Mouse (Mus musculus) liver, postnatal 0 days (tissue): ENCODE results near the gene Rab13. TPM values are rescaled to one million over a fixed set of nuclear protein-coding genes. Genes with fewer than 3 reads are reported as not detected.

ENCODE experiments used
- ATAC-seq: fragments of 200-750 bp; cut with Nextera tagmentation; 2 replicates; pipeline ENCODE4 v1.8.0; 2017; ENCODE audit warnings: mild to moderate bottlenecking, moderate library complexity
- DNase-seq: peaks from one replicate; pipeline ENCODE4 v3.0.0-alpha.2; 2016
- H3K27ac ChIP-seq: fragments of 300-500 bp; sonication (generic); 2 replicates; pipeline ENCODE4 v1.5.1; 2014; ENCODE audit warnings: antibody characterized with exemption, moderate library complexity, mild to moderate bottlenecking, low read depth
- H3K27me3 ChIP-seq: fragments of 300-500 bp; sonication (generic); 2 replicates; pipeline ENCODE4 v1.6.1; 2014; ENCODE audit warnings: low read length, control low read depth, mixed read lengths; ENCODE audit not compliant: insufficient read depth
- H3K36me3 ChIP-seq: fragments of 300-500 bp; sonication (generic); replicated peaks from 2 replicates; pipeline ENCODE4 v1.6.1; 2014; ENCODE audit warnings: mild to moderate bottlenecking, control low read depth, low read length, moderate library complexity, mixed read lengths; ENCODE audit not compliant: insufficient read depth
- H3K4me1 ChIP-seq: fragments of 300-500 bp; sonication (generic); 2 replicates; pipeline ENCODE4 v1.6.1; 2014; ENCODE audit warnings: antibody characterized with exemption, mild to moderate bottlenecking, control low read depth; ENCODE audit not compliant: insufficient read depth
- H3K4me2 ChIP-seq: fragments of 300-500 bp; sonication (generic); 2 replicates; pipeline ENCODE4 v1.6.1; 2014; ENCODE audit warnings: low read depth, mild to moderate bottlenecking, low read length, moderate library complexity, mixed read lengths
- H3K4me3 ChIP-seq: fragments of 300-500 bp; sonication (generic); 2 replicates; pipeline ENCODE4 v1.5.1; 2014; ENCODE audit warnings: low read depth, low read length
- H3K9ac ChIP-seq: fragments of 300-500 bp; sonication (generic); replicated peaks from 2 replicates; pipeline ENCODE4 v1.6.1; 2014; ENCODE audit warnings: mild to moderate bottlenecking, moderate library complexity
- H3K9me3 ChIP-seq: fragments of 300-500 bp; sonication (generic); 2 replicates; pipeline ENCODE4 v1.6.1; 2016; ENCODE audit warnings: mild to moderate bottlenecking, control low read depth, low read length, mixed read lengths
- CTCF ChIP-seq: sonication (generic); IDR thresholded peaks from 2 replicates; pipeline ENCODE4 v1.5.1; 2016; ENCODE audit warnings: antibody characterized with exemption, low read depth
- EP300 ChIP-seq: IDR thresholded peaks from 2 replicates; pipeline ENCODE4 v1.6.1; 2016; ENCODE audit warnings: antibody characterized with exemption, low read depth, mild to moderate bottlenecking
- WGBS: fragments of 180-500 bp; shearing (Covaris S2); extraction: QIAGEN DNeasy Blood & Tissue Kit; methylation state at CpG from one replicate; pipeline ENCODE4 v1.1.7; 2014; ENCODE audit not compliant: insufficient replicate concordance; 5-methylcytosine and 5-hydroxymethylcytosine counted together
- polyA plus RNA-seq: library from polyadenylated mRNA; unstranded; fragments of >200 nt; fragmentation: Nextera tagmentation; extraction: Ambion mirVana; gene quantifications from 2 replicates; pipeline ENCODE4 v1.2.1, GENCODE M21; 2015

The Rab13 gene
- polyA plus RNA-seq, 1 experiment from 2014 or later: 4.9 TPM

GRCm38 (mm10) chr3:90231507-90232333, 18.2 kb downstream of the Rab13 start, which contains the start of gene Jtb:
Jtb (plus strand) TSS chr3:90231597.
- peak; percentile 12; the same call in 1 of the 2 replicates for TF ChIP-seq CTCF
- no peak for TF ChIP-seq EP300
- peak within 1 kb of the TSS; percentile 78 for H3K4me2 ChIP-seq
- H3K9ac ChIP-seq: peak within 1 kb of the TSS; percentile 80
- peaks cover 3% of the 10 kb centered on the region; the same call in 1 of the 2 replicates for H3K9me3 ChIP-seq
- H3K27ac ChIP-seq: peak within 1 kb of the TSS; percentile 92
- peak; percentile 98 for ATAC-seq
- peak; percentile 91 for DNase-seq
- WGBS: under 1% methylated on average over 61 of the region's 61 CpGs
- peaks cover 20% of the 10 kb centered on the region for H3K36me3 ChIP-seq
- peak within 1 kb of the TSS; percentile 65 for H3K4me3 ChIP-seq
- peaks cover 15% of the 10 kb centered on the region; the same call in 1 of the 2 replicates for H3K4me1 ChIP-seq
- no peaks in the 10 kb centered on the region for H3K27me3 ChIP-seq

- TF ChIP-seq EP300 (no peak), CTCF (no peak)
- 85% methylated on average over 2 of the region's 2 CpGs for WGBS
- ATAC-seq: no peak
- Histone ChIP-seq H3K27me3 (no peaks in the 10 kb centered on the region), H3K9ac (no peak overlapping the region), H3K4me3 (no peak overlapping the region), H3K9me3 (no peaks in the 10 kb centered on the region), H3K4me1 (peaks cover 24% of the 10 kb centered on the region), H3K36me3 (no peaks in the 10 kb centered on the region; the same call in 1 of the 2 replicates), H3K27ac (no peak overlapping the region), H3K4me2 (no peak overlapping the region)
- DNase-seq: no peak
Measured at GRCm38 (mm10) chr3:90241251-90241650, 27.8 kb downstream of the Rab13 start.

- H3K36me3 ChIP-seq: no peaks in the 10 kb centered on the region
- peaks cover 24% of the 10 kb centered on the region for H3K4me1 ChIP-seq
- WGBS: 69% methylated on average over 10 of the region's 10 CpGs
- no peaks in the 10 kb centered on the region for H3K9me3 ChIP-seq
- DNase-seq (no peak), ATAC-seq (no peak)
- no peak overlapping the region for H3K27ac ChIP-seq
- H3K9ac ChIP-seq: no peak overlapping the region
- H3K4me3 ChIP-seq: no peak overlapping the region
- no peaks in the 10 kb centered on the region for H3K27me3 ChIP-seq
- TF ChIP-seq EP300: no peak
- TF ChIP-seq CTCF: no peak
- no peak overlapping the region for H3K4me2 ChIP-seq
Measured at GRCm38 (mm10) chr3:90241669-90242358, 28.3 kb downstream of the Rab13 start.

GRCm38 (mm10) chr3:90242984-90243775, 29.7 kb downstream of the Rab13 start, which contains the start of gene Creb3l4:
Creb3l4 (minus strand) TSS chr3:90243512.
- Histone ChIP-seq H3K27ac (no peak within 1 kb of the TSS), H3K36me3 (no peaks in the 10 kb centered on the region), H3K4me2 (peak within 1 kb of the TSS; percentile 63), H3K9me3 (no peaks in the 10 kb centered on the region), H3K27me3 (no peaks in the 10 kb centered on the region), H3K4me1 (peaks cover 28% of the 10 kb centered on the region), H3K4me3 (peak within 1 kb of the TSS; percentile 21), H3K9ac (no peak within 1 kb of the TSS)
- ATAC-seq (no peak), DNase-seq (no peak)
- WGBS: 26% methylated on average over 19 of the region's 19 CpGs
- TF ChIP-seq EP300: no peak
- TF ChIP-seq CTCF: no peak

- peaks cover under 1% of the 10 kb centered on the region for H3K36me3 ChIP-seq
- no peak overlapping the region for H3K4me3 ChIP-seq
- peaks cover 28% of the 10 kb centered on the region for H3K4me1 ChIP-seq
- no peak overlapping the region for H3K4me2 ChIP-seq
- no peak overlapping the region for H3K27ac ChIP-seq
- H3K9ac ChIP-seq: no peak overlapping the region
- ATAC-seq: no peak
- WGBS: 51% methylated on average over 2 of the region's 2 CpGs
- H3K27me3 ChIP-seq: no peaks in the 10 kb centered on the region
- TF ChIP-seq CTCF (no peak), EP300 (no peak)
- no peak for DNase-seq
- no peaks in the 10 kb centered on the region for H3K9me3 ChIP-seq
Measured at GRCm38 (mm10) chr3:90245406-90245805, 31.9 kb downstream of the Rab13 start.

GRCm38 (mm10) chr3:90247630-90247959, 34.1 kb downstream of the Rab13 start:
- peak overlapping the region; percentile 91 for H3K27ac ChIP-seq
- H3K36me3 ChIP-seq: peaks cover 12% of the 10 kb centered on the region
- TF ChIP-seq CTCF: no peak
- ATAC-seq: no peak; the same call in 1 of the 2 replicates
- H3K4me1 ChIP-seq: peaks cover 12% of the 10 kb centered on the region
- H3K9me3 ChIP-seq: no peaks in the 10 kb centered on the region
- no peaks in the 10 kb centered on the region for H3K27me3 ChIP-seq
- peak overlapping the region; percentile 61 for H3K4me3 ChIP-seq
- no peak for DNase-seq
- H3K4me2 ChIP-seq: peak overlapping the region; percentile 84
- 5% methylated on average over 3 of the region's 3 CpGs for WGBS
- H3K9ac ChIP-seq: peak overlapping the region; percentile 70
